Comparison of ENCODE assay signal across 10 mouse cellular contexts in genomic region chr8:72753165-72753564, GRCm38 (mm10). TPM values are rescaled to one million over a fixed set of nuclear protein-coding genes. Genes with fewer than 3 reads are reported as not detected.
DNase-seq lines count a peak whose midpoint lies in the region.
"Had no signal": no experiment of that assay in that cellular context is flagged by ENCODE, and none has a peak within 500 bp of the region (broad histone marks: within the 10 kb centered on the region; RNA-seq: fewer than 3 reads in every experiment).

No protein-coding gene starts in this region.

- DNase-seq in gastrocnemius, postnatal 10 days: peak; percentile 1
- no peak for DNase-seq in gastrocnemius, adult 18-20 months (ENCODE audit: low spot score)
- DNase-seq in layer of hippocampus, postnatal 10 days (ENCODE audit: low spot score in 2 of 2): peak; percentile 1 to 5
- DNase-seq in layer of hippocampus, adult 18-20 months (ENCODE audit: low spot score in 2 of 2): no peak
- peak; percentile 2 for DNase-seq in right cerebral cortex, postnatal 25 days
- no peak for DNase-seq in right cerebral cortex, adult 18-20 months
- DNase-seq in thymus, postnatal 25 days: peak; percentile 0
- no peak for DNase-seq in embryo, embryonic 11 days
- DNase-seq: cerebellum, adult 9-10 months had no signal

RNA-seq across cellular contexts. Expression of gene F2rl3, which starts 8.5 kb away (rescaled TPM):
- 1 to 10 TPM; 1.9 to 3.2 TPM for total RNA-seq in gastrocnemius, postnatal 10 days (2021)
- 1 to 10 TPM; 1.3 to 1.4 TPM for total RNA-seq in gastrocnemius, adult 18-20 months (2021)
- under 1 TPM; 0.21 to 0.25 TPM for total RNA-seq in layer of hippocampus, postnatal 10 days (2021)
- under 1 TPM in 1 of 2 experiments, not detected in 1; 0.28 TPM for total RNA-seq in layer of hippocampus, adult 18-20 months (2021)
- total RNA-seq: monocyte, adult 5-6 weeks had no signal

RNA-seq across cellular contexts. Expression of gene Sin3b, which starts 30.1 kb away (rescaled TPM):
- 10 to 100 TPM; 78.2 to 80.8 TPM for total RNA-seq in gastrocnemius, postnatal 10 days (2021)
- total RNA-seq in gastrocnemius, adult 18-20 months (2021): 10 to 100 TPM; 31.5 to 34.4 TPM
- total RNA-seq in layer of hippocampus, postnatal 10 days (2021): 100 to 1,000 TPM; 166 to 174 TPM
- total RNA-seq in layer of hippocampus, adult 18-20 months (2021): 100 to 1,000 TPM; 154 to 174 TPM

Comparison
In these comparisons a context has a peak if more than half of its experiments do, and no peak if none do; other contexts are left out.
1. DNase-seq: peak in gastrocnemius, postnatal 10 days (single experiment), layer of hippocampus, postnatal 10 days (2 of 2), right cerebral cortex, postnatal 25 days (single experiment) and thymus, postnatal 25 days (single experiment); none in gastrocnemius, adult 18-20 months (single experiment), layer of hippocampus, adult 18-20 months (0 of 2), right cerebral cortex, adult 18-20 months (single experiment) and embryo, embryonic 11 days (single experiment).